Mouse (Mus musculus) kidney, adult 8-10 months (tissue): ENCODE data around the gene Stau1.

Experiments
- DNase-seq, 2 experiments: peaks; one replicate each; pipeline ENCODE4 v3.0.0; 2022

Gene Stau1

DNA sequence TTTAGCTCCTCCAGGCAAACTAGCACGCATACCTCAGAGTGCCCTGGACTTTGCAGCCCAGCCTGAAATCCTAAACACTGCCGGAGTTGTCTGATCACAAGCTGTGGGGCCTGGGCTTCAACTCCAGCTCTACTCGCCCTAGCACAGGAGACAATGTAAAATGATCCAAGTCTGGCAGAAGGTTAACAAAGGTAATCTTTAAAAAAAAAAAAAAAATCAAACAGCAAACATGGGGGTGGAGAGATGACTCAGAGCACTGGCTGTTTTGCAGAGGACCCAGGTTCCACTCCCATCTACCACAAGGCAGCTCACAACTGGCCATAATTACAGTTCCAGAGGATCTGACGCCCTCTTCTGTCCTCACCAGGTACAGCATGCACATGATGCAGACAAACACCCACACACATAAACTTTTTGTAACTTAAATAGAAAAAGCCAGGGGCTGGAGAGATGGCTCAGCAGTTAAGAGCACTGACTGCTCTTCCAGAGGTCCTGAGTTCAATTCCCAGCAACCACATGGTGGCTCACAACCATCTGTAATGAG is 12.7 kb downstream of the Stau1 start:
- DNase-seq: no peak

DNA sequence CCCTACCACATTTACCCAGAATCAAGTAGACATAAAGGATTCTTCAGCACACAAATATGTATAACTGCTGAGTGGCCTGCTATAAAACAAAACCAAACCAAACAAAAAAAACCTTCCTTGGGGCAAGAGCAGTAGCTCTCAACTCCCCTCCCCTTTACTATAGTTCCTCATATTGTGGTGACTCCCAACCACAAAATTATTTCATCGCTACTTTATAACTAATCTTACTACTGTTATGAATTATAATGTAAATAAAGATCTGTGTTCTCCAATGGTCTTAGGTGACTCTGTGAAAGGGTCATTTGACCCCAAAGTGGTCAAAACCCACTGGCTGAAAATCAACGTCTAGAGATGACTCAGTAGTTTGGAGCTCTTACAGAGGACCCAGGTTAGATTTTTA is 15.9 kb downstream of the Stau1 start:
- no peak for DNase-seq

DNA sequence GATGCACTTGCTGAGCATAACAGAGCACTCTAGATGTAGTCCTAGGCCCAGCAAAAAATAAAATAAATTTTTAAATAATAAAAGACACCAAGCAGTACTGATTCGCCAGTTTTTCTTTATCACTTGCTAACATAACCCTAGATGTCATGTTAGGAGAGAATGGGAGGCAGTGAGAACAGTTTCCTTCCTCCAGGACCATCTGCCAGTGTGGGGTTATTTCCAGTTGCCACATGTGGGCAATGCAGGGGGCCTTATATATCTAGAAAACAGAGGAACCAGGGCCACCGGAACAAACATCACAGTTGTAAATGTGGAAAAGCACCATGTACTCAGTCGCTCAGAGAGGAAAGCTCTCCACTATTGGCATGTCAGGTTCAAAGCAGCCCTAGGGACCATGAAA is 18.6 kb downstream of the Stau1 start:
- DNase-seq: no peak

- DNase-seq: no peak
Measured at GRCm38 (mm10) chr2:166976356-166976755, 19.7 kb downstream of the Stau1 start.

- no peak for DNase-seq
Measured at GRCm38 (mm10) chr2:166974177-166974872, 21.8 kb downstream of the Stau1 start.

DNA sequence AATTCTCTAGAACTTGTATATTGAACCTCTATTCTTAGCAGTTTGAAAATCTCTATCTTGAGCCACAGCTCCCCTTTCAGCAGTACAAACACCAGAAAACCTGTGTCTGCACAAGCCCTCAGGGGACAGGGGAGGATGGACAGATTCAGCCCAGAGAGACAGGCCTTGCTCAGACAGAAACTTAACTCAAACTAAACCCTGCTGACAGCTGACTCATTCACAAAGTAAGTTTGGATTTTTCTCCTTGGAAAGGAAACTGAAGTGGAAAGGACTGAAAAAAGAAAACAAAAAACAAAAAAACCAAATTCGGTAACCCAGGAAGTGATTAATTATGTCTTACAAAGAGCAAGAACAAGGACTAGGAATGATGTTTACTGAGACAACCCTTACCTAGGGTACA is 22.9 kb downstream of the Stau1 start:
- DNase-seq: no peak

GRCm38 (mm10) chr2:166964773-166965172 is 31.3 kb downstream of the Stau1 start:
- no peak for DNase-seq

DNA sequence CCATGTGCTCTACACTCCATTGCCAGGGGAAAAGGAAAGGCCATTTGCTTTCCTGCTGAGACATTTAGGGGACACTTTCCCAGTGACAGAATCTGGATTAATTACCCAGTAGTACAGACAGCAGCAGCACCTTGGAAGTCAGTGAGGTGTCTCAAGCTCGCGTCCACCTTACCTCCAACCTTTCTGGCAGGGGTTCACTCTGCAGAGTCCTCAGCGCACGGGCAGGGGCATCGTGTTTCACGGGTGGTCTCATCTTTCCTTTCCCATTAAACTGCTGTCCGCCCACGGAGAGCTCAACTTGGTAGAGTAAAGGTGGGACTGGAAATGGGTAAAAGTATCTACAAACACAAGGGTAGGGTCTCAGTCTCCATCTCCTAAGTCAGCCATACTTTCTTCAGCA is 32.8 kb downstream of the Stau1 start:
- no peak for DNase-seq

DNA sequence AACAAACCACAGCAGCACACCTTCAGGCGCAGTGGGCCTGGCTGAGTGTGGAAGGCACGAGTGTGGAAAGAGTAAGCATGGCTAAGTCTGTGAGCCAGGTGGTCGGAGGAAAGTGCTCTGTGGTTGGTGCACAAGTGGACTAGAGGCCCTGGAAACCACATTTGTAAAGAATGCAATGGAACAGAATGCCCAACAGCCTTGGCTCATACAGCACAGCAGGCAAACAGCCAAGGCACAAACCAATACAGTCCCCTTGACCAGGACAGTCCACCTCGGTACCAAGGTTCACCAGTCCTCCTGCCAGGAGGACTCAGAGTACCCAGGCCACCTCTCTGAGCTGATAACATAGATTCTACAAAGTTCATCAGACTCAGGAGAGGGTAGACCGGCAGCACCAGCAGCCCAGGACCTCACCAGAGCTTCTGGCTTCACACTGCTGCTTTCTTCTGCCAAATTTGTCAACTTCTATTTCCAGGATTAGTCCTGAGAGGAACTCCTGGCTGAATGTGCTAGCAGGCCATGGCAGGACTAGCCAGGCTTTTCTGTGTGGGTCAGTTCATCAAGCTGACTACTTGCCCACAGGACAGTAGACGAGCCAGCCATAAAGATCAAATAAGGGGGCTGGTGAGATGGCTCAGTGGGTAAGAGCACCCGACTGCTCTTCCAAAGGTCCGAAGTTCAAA is 35.3 kb downstream of the Stau1 start:
- peak; percentile 48 to 69 for DNase-seq

GRCm38 (mm10) chr2:166956805-166957204 is 39.3 kb downstream of the Stau1 start:
- DNase-seq: peak; percentile 61 to 64

DNA sequence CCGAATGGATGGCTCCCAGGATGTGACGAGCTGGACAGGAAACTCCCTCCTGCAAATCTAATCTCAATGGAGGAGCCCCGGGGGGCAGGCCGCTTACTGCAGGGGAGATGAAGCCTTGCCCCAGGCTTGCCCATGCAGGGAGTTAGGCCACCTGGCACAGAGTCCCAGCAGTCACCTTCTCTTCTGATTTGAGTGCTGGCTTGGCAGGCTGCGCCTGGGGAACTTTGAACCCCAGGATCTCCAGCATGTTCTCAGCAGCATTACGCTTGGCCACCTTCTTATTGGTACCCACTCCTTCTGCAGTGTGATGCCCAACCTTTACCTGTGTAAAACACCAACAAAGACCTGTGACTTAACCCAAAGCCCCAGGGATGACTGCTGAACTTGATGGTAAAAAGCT is 43.9 kb downstream of the Stau1 start:
- DNase-seq: peak in 1 of 2 experiments; percentile 42

- DNase-seq: no peak
Measured at GRCm38 (mm10) chr2:166950853-166951648, 45.0 kb downstream of the Stau1 start.

DNA sequence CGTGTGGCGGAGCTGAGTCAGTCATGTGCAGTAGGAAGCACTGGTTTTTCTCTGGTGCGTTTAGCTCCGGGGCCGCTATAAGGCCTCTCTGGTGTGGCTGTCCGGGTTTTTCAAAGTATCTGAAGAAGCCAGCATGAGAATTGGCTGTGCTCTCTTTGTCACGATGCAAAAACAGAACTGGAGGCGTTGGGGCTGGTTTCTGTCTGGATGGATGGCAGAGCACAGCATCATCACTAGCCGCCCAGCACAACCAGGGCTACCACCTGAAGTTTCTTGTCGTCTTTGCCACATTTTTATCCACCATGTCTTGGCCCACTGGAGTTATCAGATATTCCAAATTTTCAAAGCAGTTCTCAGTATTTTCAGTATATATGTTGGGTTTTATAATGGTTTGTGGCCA is 47.2 kb downstream of the Stau1 start:
- no peak for DNase-seq

DNA sequence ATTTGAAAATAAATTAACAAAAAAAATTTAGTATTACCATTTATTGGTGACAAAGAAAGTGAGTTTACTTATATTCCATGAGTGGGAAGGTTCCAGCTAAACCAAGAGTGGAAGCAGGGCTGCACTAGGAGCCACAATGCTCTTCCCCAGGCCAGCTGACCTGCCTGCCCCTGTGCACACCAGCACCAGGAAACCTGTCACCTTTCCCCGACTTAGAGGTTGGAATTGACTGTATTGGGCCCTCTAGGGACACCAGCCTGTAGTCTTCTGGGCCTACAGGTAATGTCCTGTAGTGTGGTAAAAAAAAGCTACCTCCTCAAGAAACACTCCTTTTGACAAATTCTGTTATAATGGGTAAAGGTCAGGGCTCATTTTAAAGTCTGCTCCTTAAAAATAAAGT is 47.9 kb downstream of the Stau1 start:
- DNase-seq: no peak

DNA sequence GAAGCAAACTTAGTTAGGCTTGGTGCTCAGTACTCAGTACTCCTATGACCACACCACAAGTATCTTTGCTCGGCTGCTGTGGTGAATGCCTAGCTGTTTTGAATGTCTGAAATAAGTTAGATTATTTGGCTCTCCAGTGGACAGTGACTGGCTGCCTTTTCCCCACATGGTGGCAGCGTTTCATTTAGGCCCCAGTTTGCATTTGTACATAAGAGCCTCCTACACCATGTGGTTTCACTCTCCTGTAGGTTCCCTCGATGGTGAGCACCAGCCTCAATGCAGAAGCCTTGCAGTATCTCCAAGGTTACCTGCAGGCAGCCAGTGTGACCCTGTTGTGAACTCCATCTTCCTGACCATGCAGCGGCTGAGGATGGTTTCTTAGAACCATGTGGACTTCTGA is 50.6 kb downstream of the Stau1 start:
- DNase-seq: peak in 1 of 2 experiments; percentile 9

GRCm38 (mm10) chr2:166944346-166944745 is 51.8 kb downstream of the Stau1 start:
- DNase-seq: no peak

DNA sequence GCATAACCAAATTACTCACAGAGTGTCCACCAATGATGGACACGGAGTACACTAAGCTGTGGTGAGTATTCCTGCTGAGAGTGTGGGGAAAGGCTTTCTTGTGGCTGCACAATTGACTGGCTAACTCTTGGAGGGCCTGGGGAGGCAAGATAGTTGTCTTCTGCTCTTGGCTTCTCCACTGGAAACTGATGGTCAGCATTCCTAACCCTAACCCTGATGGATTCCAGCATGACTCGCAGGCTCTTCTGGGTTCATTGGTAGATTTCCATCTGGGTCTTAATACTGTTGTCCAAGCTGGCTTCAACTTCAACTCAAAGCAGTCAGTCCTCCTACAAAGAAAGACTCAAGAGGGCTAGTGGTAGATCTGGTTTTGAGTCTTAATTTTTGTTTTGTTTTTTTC is 53.0 kb downstream of the Stau1 start:
- DNase-seq: no peak

- no peak for DNase-seq
Measured at GRCm38 (mm10) chr2:166936166-166936565, 59.9 kb downstream of the Stau1 start.

- no peak for DNase-seq
Measured at GRCm38 (mm10) chr2:166935582-166935981, 60.5 kb downstream of the Stau1 start.

DNA sequence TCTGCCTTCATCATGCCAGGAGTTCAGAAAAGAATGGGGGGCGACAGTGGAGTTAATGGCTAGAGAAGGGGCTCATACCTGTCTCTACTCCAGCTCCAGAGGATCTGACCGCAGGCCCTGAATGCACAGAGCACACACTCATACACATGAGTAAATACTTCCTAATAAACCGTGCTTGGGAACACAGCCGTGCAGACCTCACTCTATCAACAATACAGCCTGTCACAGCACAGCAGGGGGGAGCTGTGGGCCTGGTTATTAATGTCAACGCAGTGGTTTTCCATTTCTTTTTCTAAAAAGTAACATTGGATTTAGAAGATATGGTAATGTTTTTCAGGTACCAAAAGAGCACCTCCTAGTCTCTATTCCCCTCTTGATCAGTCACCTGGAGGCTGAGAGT is 61.7 kb downstream of the Stau1 start:
- DNase-seq: no peak

- no peak for DNase-seq
Measured at GRCm38 (mm10) chr2:166933943-166934342, 62.2 kb downstream of the Stau1 start.

DNA sequence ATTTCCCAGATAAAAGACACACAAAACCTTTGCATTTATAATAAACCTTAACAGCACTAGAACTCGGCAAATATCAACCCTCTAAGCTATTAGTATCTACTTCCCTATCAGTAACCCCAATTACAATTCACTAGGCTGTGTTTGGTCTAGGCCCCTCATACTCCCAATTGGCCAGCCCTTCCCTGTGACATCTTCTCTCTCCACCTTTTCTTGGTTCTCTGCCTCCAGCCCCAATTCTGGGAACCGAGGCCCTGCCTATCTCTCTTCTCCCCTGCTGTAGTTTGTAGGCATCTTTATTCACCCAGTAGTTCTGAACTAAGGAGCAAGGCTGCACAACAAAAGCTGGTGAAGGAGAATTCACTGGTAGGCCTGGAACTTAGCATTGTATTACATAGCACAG is 72.1 kb downstream of the Stau1 start:
- no peak for DNase-seq

DNA sequence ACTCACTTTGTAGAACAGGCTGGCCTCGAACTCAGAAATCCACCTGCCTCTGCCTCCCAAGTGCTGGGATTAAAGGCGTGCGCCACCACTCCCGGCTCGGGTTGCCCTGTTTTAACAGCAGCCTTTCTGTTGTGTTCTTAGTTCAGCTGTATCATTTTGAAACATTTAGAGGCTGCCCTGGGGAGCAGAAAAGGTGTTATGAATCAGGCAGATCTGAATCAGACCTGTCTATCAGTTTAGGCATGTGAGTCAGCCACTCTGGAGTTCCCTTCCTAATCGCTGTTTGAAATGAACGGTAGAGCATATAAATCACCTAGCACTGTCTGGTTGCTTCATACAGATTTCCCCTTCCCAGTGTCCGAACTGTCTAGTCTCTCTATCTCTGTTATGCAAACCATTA is 85.6 kb downstream of the Stau1 start:
- DNase-seq: no peak

- DNase-seq: no peak
Measured at GRCm38 (mm10) chr2:166909729-166910128, 86.4 kb downstream of the Stau1 start.
